Mouse (Mus musculus): ENCODE data around the gene St3gal6. TPM values are rescaled to one million over a fixed set of nuclear protein-coding genes. Genes with fewer than 3 reads are reported as not detected.

The St3gal6 gene
- polyA plus RNA-seq, 1 experiment, result 0.34 TPM

GRCm38 (mm10) chr16:58534245-58535142 lies 10.5 kb upstream of the St3gal6 start:
- Histone ChIP-seq H3ac (ENCODE audit: control insufficient read depth, insufficient read length, low read depth) (no peak overlapping the region), H3K79me2 (ENCODE audit: control insufficient read depth, insufficient read depth) (no peaks in the 10 kb centered on the region), H3K79me3 (ENCODE audit: low read depth) (no peaks in the 10 kb centered on the region), H3K27me3 (ENCODE audit: control insufficient read depth, insufficient read depth, insufficient read length) (no peaks in the 10 kb centered on the region), H3K4me3 (ENCODE audit: insufficient read depth, poor library complexity, severe bottlenecking) (no peak overlapping the region), H3K36me3 (ENCODE audit: control insufficient read depth, insufficient read depth) (no peaks in the 10 kb centered on the region)
- TF ChIP-seq CEBPB (IDR thresholded peaks at IDR 0.05; ENCODE audit: low read depth), result no peak
- no peak for TF ChIP-seq USF1 (IDR thresholded peaks at IDR 0.05; ENCODE audit: low read depth)
- TF ChIP-seq CTCF (IDR thresholded peaks at IDR 0.05; ENCODE audit: control insufficient read depth, insufficient read depth, insufficient read length), result no peak
- TF ChIP-seq FOSL1 (IDR thresholded peaks at IDR 0.05; ENCODE audit: insufficient read depth, low read length, poor library complexity, severe bottlenecking), result no peak
- no peak for TF ChIP-seq MYOD1 (IDR thresholded peaks at IDR 0.05; ENCODE audit: control insufficient read depth, insufficient read length, low read depth)
- TF ChIP-seq MAX (IDR thresholded peaks at IDR 0.05), result no peak
- no peak for TF ChIP-seq MYOG (IDR thresholded peaks at IDR 0.05; ENCODE audit: control insufficient read depth, extremely low read depth, insufficient read length)

- Histone ChIP-seq H3K4me3 (ENCODE audit: insufficient read depth, poor library complexity, severe bottlenecking) (no peak overlapping the region), H3K27me3 (ENCODE audit: control insufficient read depth, insufficient read depth, insufficient read length) (no peaks in the 10 kb centered on the region), H3ac (ENCODE audit: control insufficient read depth, insufficient read length, low read depth) (no peak overlapping the region), H3K79me2 (ENCODE audit: control insufficient read depth, insufficient read depth) (no peaks in the 10 kb centered on the region), H3K36me3 (ENCODE audit: control insufficient read depth, insufficient read depth) (no peaks in the 10 kb centered on the region), H3K79me3 (ENCODE audit: low read depth) (no peaks in the 10 kb centered on the region)
- TF ChIP-seq MYOD1 (IDR thresholded peaks at IDR 0.05; ENCODE audit: control insufficient read depth, insufficient read length, low read depth) (no peak), CEBPB (IDR thresholded peaks at IDR 0.05; ENCODE audit: low read depth) (no peak), MAX (IDR thresholded peaks at IDR 0.05) (no peak), CTCF (IDR thresholded peaks at IDR 0.05; ENCODE audit: control insufficient read depth, insufficient read depth, insufficient read length) (no peak), MYOG (IDR thresholded peaks at IDR 0.05; ENCODE audit: control insufficient read depth, extremely low read depth, insufficient read length) (no peak), USF1 (IDR thresholded peaks at IDR 0.05; ENCODE audit: low read depth) (no peak), FOSL1 (IDR thresholded peaks at IDR 0.05; ENCODE audit: insufficient read depth, low read length, poor library complexity, severe bottlenecking) (no peak)
Measured at GRCm38 (mm10) chr16:58533742-58534141, 9.7 kb upstream of the St3gal6 start.

- no peaks in the 10 kb centered on the region for H3K79me2 ChIP-seq (ENCODE audit: control insufficient read depth, insufficient read depth)
- TF ChIP-seq USF1 (IDR thresholded peaks at IDR 0.05; ENCODE audit: low read depth) (no peak), FOSL1 (IDR thresholded peaks at IDR 0.05; ENCODE audit: insufficient read depth, low read length, poor library complexity, severe bottlenecking) (no peak), MAX (IDR thresholded peaks at IDR 0.05) (no peak), MYOD1 (IDR thresholded peaks at IDR 0.05; ENCODE audit: control insufficient read depth, insufficient read length, low read depth) (no peak), CTCF (IDR thresholded peaks at IDR 0.05; ENCODE audit: control insufficient read depth, insufficient read depth, insufficient read length) (no peak), MYOG (IDR thresholded peaks at IDR 0.05; ENCODE audit: control insufficient read depth, extremely low read depth, insufficient read length) (no peak), CEBPB (IDR thresholded peaks at IDR 0.05; ENCODE audit: low read depth) (no peak)
- H3ac ChIP-seq (ENCODE audit: control insufficient read depth, insufficient read length, low read depth), result no peak overlapping the region
Measured at GRCm38 (mm10) chr16:58533254-58533653, 9.2 kb upstream of the St3gal6 start.

GRCm38 (mm10) chr16:58532511-58532910 lies 8.5 kb upstream of the St3gal6 start:
- no peaks in the 10 kb centered on the region for H3K27me3 ChIP-seq (ENCODE audit: control insufficient read depth, insufficient read depth, insufficient read length)
- no peaks in the 10 kb centered on the region for H3K79me2 ChIP-seq (ENCODE audit: control insufficient read depth, insufficient read depth)
- TF ChIP-seq MAX (IDR thresholded peaks at IDR 0.05), result no peak
- no peak for TF ChIP-seq CTCF (IDR thresholded peaks at IDR 0.05; ENCODE audit: control insufficient read depth, insufficient read depth, insufficient read length)
- no peak for TF ChIP-seq MYOD1 (IDR thresholded peaks at IDR 0.05; ENCODE audit: control insufficient read depth, insufficient read length, low read depth)
- no peak for TF ChIP-seq CEBPB (IDR thresholded peaks at IDR 0.05; ENCODE audit: low read depth)
- TF ChIP-seq FOSL1 (IDR thresholded peaks at IDR 0.05; ENCODE audit: insufficient read depth, low read length, poor library complexity, severe bottlenecking), result no peak
- no peak for TF ChIP-seq USF1 (IDR thresholded peaks at IDR 0.05; ENCODE audit: low read depth)
- TF ChIP-seq MYOG (IDR thresholded peaks at IDR 0.05; ENCODE audit: control insufficient read depth, extremely low read depth, insufficient read length), result no peak
- H3ac ChIP-seq (ENCODE audit: control insufficient read depth, insufficient read length, low read depth), result no peak overlapping the region
- no peaks in the 10 kb centered on the region for H3K36me3 ChIP-seq (ENCODE audit: control insufficient read depth, insufficient read depth)
- no peaks in the 10 kb centered on the region for H3K79me3 ChIP-seq (ENCODE audit: low read depth)
- H3K4me3 ChIP-seq (ENCODE audit: insufficient read depth, poor library complexity, severe bottlenecking), result no peak overlapping the region

More at GRCm38 (mm10) chr16:58533254-58533653, 9.2 kb upstream of the St3gal6 start:
- Histone ChIP-seq H3K79me3 (ENCODE audit: low read depth) (no peaks in the 10 kb centered on the region), H3K4me3 (ENCODE audit: insufficient read depth, poor library complexity, severe bottlenecking) (no peak overlapping the region), H3K27me3 (ENCODE audit: control insufficient read depth, insufficient read depth, insufficient read length) (no peaks in the 10 kb centered on the region), H3K36me3 (ENCODE audit: control insufficient read depth, insufficient read depth) (no peaks in the 10 kb centered on the region)

- no peaks in the 10 kb centered on the region for H3K79me3 ChIP-seq (ENCODE audit: low read depth)
- no peaks in the 10 kb centered on the region for H3K36me3 ChIP-seq (ENCODE audit: control insufficient read depth, insufficient read depth)
- no peak for TF ChIP-seq USF1 (IDR thresholded peaks at IDR 0.05; ENCODE audit: low read depth)
- no peak for TF ChIP-seq MAX (IDR thresholded peaks at IDR 0.05)
- no peak for TF ChIP-seq MYOD1 (IDR thresholded peaks at IDR 0.05; ENCODE audit: control insufficient read depth, insufficient read length, low read depth)
- no peak for TF ChIP-seq CEBPB (IDR thresholded peaks at IDR 0.05; ENCODE audit: low read depth)
- TF ChIP-seq MYOG (IDR thresholded peaks at IDR 0.05; ENCODE audit: control insufficient read depth, extremely low read depth, insufficient read length), result no peak
- TF ChIP-seq FOSL1 (IDR thresholded peaks at IDR 0.05; ENCODE audit: insufficient read depth, low read length, poor library complexity, severe bottlenecking), result no peak
- TF ChIP-seq CTCF (IDR thresholded peaks at IDR 0.05; ENCODE audit: control insufficient read depth, insufficient read depth, insufficient read length), result no peak
- no peak overlapping the region for H3ac ChIP-seq (ENCODE audit: control insufficient read depth, insufficient read length, low read depth)
- H3K4me3 ChIP-seq (ENCODE audit: insufficient read depth, poor library complexity, severe bottlenecking), result no peak overlapping the region
- no peaks in the 10 kb centered on the region for H3K79me2 ChIP-seq (ENCODE audit: control insufficient read depth, insufficient read depth)
- H3K27me3 ChIP-seq (ENCODE audit: control insufficient read depth, insufficient read depth, insufficient read length), result no peaks in the 10 kb centered on the region
Measured at GRCm38 (mm10) chr16:58527817-58528216, 3.8 kb upstream of the St3gal6 start.
